Mouse (Mus musculus) NIH3T3 (cell line): ENCODE results near the gene Gm10203.
"Not testable (repeated sequence)": the region's sequence is repeated elsewhere in the genome, so short reads cannot be mapped to it uniquely, and the experiment has no call there.

Experiments
- DNase-seq: peaks from one replicate; pipeline ENCODE4 v3.0.0-alpha.2; 2012; ENCODE audit warnings: low read depth

Gm10203 gene

GRCm38 (mm10) chr6:149129870-149130269 is at the start of gene Gm10203:
TSS of gene Gm10203 (plus strand) at chr6:149130170.
- not testable (repeated sequence) for DNase-seq

- DNase-seq = no peak
Measured at GRCm38 (mm10) chr6:149092406-149092805, 37.6 kb upstream of the Gm10203 start.

- no peak for DNase-seq
Measured at GRCm38 (mm10) chr6:149093465-149093864, 36.5 kb upstream of the Gm10203 start.

GRCm38 (mm10) chr6:149094555-149094954 is 35.4 kb upstream of the Gm10203 start:
- no peak for DNase-seq

- no peak for DNase-seq
Measured at GRCm38 (mm10) chr6:149095389-149095788, 34.6 kb upstream of the Gm10203 start.

DNA sequence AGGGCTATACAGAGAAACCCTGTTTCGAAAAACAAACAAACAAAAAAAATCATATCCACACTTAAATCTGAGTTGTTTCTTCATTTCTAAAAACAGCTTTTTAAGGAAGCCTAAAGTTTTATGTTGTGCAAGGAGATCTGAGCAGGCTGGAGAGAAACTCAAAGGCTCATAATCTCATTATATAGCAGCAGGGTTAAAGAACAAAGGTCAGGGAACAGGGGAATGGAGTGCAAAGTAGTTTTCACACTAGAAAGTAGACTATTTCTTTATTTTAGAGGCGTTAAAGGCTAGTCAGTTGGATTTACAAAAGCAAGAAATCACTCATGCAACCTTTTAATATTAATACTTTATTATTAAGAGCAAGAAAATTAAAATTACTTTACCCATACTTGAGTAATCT is 33.7 kb upstream of the Gm10203 start:
- DNase-seq = no peak

DNA sequence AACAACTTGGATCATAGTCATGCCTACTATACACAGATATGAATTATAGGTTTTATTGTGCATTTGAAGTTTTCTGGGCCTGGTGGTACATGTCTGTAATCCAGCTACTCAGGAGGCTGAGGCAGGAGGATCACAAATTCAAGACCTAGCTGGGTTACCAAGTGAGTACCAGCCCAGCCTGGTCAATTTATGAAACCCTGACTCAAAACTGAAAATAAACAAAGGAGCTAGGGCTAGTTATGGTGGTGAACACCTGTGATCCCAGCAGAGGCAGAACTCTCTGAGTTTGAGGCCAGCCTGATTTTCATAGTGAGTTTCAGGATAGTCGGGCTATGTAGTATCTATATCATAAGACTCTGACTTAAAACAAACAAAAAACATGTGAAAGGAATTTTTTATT is 32.7 kb upstream of the Gm10203 start:
- no peak for DNase-seq

- DNase-seq = no peak
Measured at GRCm38 (mm10) chr6:149098993-149099392, 31.0 kb upstream of the Gm10203 start.

DNA sequence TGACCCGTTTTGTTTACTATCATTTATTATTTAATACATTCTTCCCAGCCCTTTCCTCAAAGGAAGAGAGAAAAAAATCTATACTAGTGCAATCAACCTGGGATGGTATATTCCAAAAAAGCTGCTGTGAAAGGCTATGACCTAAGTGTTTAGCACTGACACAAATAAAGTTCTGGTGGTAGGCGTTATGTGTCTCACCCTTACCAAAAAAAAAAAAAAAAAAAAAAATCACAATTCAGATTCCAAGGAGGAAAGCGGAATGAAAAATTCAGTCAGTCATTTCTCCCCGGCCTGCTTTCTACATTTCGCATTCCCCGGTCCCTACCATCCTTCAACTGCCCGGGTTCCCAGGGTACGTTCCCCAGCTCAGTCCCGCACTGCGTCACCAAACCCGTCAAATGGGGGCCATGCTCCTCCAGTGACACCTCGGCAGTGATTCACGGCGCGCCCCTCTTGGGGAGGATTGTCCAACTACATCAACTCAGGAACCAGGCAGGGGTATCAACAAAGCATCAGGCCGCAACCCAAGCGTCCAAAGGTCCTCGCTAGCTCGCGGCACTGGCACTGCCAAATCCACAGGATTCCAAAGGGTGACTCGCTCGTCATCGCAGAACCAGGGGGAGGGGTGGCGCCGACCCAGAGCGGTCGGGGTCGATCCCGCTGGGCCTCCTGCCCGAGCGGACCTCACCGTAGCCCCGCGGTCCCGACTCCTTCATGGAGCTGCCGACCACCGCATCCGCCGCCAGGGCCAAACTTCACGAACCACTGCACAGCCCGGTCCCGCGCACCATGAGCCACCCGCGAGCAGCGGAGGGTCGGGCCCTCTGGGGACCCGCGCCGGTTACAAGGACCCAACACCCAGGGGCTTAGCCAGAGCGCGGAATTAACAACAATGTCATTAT is 29.5 kb upstream of the Gm10203 start:
- peak; percentile 26 for DNase-seq

GRCm38 (mm10) chr6:149101076-149101942 is 28.7 kb upstream of the Gm10203 start, which contains the start of gene Dennd5b:
TSS of gene Dennd5b (minus strand) at chr6:149101680.
- peak; percentile 62 for DNase-seq

DNA sequence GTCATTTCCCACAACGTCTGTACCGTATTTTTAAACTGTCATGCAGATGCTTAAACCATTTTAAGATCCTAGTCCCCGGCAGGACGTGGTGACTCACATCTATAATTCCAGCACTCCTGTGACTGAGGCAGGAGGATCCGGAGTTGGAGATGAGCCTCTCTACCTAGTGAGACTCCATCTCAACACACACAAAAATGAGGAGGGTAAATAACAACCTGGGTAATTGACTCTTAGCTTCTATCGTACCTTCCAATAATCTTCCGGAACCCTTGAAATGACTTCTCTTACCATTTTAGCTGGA is 28.1 kb upstream of the Gm10203 start:
- DNase-seq = no peak

GRCm38 (mm10) chr6:149103451-149103850 is 26.5 kb upstream of the Gm10203 start:
- DNase-seq = no peak

DNA sequence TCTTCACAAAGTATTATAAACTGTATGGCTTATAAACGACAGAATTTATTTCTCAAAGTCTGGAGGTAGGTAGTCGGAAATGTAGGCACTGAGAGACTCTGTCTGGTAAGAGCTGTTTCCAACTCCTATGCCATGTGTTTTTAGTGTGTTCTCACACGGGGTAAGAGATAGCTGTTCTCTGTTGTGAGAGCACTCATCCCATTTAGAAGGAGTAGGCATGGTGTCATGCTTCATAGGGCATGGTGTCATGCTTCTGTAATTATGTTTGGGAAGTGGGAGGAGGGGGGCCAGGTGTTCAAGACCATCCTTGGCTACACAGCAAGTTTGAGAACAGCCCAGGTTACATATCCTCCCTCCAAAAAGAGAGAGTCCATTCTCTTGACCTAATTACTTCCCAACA is 22.4 kb upstream of the Gm10203 start:
- no peak for DNase-seq

DNA sequence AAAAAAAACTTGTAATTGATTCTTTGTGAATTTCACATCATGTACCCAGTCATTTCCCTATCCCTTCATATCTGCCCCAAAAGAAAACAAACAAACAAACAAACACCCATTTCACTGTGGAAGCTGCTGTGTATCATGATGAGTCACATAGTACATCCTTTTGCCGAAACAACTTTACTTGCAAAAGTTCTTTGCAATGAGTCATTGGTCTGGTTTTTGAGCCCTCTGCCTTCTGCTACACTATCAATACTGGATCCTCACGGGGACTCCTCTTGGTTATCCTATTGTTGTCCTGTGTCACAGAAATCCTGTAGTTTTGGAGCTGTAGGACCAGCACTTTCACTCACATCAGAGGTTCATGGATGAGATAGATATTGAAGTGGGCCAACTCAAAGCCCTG is 21.1 kb upstream of the Gm10203 start:
- DNase-seq = peak; percentile 17

GRCm38 (mm10) chr6:149116992-149117391 is 13.0 kb upstream of the Gm10203 start:
- DNase-seq = no peak

DNA sequence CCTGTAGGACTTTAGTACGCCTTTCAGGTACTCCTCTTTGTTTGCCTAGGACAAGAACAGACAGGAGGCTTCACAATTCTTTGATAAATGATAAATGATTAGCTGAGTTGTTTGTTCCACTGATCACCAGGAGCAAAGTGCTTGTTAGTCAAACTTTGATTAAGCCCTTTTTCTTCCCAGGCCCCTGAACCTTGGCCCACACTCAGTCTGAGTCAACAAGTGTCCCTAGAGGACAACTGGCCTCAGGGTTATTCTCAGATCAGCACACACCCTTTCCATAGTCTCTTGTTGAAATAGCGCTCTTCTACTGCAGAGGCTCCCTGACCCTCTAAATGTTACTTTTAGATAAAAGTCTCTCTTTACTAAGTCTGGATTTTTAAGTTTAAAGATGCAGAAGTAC is 11.0 kb upstream of the Gm10203 start:
- DNase-seq = peak; percentile 58

- DNase-seq = peak; percentile 87
Measured at GRCm38 (mm10) chr6:149119853-149120252, 10.1 kb upstream of the Gm10203 start.

- no peak for DNase-seq
Measured at GRCm38 (mm10) chr6:149123042-149123441, 6.9 kb upstream of the Gm10203 start.

DNA sequence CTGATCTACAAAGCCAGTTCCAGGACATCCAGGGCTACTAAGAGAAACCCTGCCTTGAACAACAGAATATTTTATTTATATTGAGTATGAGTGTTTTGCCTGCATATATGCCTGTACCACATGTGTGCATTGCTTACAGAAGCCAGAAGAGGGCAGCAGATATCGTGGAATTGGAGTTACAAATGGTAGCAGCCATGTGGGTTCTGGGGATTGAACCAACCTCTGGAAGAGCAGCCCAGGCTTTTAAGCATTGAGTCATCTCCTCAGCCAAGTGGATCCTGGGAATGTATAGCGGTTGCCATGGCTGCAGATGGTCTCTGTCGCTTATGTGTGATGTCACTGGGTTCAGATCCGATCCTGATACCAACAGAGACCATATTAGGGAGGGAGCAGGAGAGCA is 3.3 kb upstream of the Gm10203 start:
- DNase-seq = peak; percentile 71

DNA sequence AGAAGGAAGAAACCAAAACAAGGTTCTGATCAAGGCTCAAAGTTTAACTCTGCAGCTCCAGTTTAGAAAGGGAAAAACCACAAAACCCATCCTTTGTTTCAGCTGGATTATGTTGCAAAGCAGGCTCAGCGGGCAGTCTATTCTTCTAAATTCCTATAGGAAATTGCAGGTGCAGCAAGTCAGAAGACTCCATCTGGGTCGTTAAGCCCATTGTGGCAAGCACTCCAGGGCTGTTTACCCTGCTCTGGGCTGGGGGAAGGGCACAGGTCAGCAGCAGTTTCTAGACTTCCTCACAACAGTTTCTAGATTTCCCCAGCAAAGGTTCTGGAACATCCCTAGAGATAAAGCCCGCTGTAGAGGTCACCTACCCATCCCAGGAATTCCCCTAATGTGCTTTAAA is 1.1 kb downstream of the Gm10203 start:
- DNase-seq = no peak

DNA sequence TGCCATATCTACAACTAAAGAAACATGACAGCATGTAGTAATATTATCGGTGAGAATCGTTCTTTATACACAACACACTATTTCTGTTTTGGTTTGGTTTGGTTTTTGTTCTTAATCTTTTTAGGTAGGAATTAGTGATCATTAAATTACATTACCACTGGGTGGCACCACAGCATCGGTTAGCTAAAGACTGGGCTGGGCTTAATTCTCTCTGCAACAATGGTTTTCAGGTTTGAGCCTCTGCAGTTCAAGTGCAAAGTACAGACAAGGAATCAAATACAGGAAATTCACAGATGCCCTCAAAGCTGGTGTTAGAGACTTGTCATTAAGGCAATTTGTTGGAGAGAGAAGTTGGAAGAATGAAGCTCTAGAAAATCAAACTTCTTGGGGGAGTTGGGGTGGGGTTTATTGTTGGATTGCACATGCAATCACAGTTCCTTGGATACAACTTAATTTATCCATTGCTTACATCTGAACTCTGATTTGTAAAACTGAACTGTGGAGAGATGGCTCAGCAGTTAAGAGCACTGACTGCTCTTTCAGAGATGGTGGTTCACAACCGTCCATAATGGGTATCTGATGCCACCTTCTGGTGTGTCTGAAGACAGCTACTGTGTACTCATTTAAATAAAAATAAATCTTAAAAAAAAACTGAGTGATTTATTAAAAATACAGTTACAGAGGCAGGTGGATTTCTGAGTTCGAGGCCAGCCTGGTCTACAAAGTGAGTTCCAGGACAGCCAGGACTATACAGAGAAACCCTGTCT is 2.5 kb downstream of the Gm10203 start:
- DNase-seq = peak; percentile 90
